Mouse (Mus musculus) small intestine, adult 2 months (tissue): ENCODE measurements at regions not wholly inside any gene's neighbourhood (a gene's known extent, or its start where the extent isn't known, plus 50 kb on each side); places are given as distances from the start of the nearest gene placed in this dataset.

Experiments used
- CTCF ChIP-seq: fragments of 200-500 bp; IDR thresholded peaks from 2 replicates; pipeline ENCODE4 v1.5.1; 2012; ENCODE audit warnings: low read depth, mild to moderate bottlenecking, control low read depth, inconsistent platforms, low read length, moderate library complexity, mixed read lengths; ENCODE audit not compliant: insufficient replicate concordance, insufficient read length; ENCODE audit errors: extremely low read depth
- POLR2A ChIP-seq: fragments of 200-500 bp; IDR thresholded peaks from 2 replicates; pipeline ENCODE4 v1.6.1; 2012; ENCODE audit warnings: low read depth, mild to moderate bottlenecking, control low read depth, inconsistent platforms, low read length, moderate library complexity

DNA sequence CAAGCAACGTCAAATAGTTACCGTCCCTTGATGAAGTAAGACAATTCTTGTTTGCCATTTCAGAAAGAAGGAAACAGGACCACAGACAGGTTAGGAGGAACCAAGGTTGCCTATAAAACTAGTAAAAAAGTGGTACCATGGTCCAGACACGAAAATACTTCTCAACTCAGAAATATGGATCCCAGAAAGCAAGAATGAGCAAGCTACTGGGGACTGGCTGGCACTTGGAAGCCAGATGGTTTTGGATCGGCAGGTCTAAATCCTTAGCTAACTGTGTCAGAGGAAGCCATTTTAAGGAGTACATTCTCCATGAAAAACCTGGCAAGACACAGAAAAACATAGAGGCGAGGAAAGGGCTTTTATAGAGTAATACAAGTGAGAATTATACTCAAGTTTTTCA lies 51.9 kb upstream of the Mboat1 start:
- no peak for TF ChIP-seq CTCF
- TF ChIP-seq POLR2A: no peak
